Mouse (Mus musculus) testis, adult 2 months (tissue): ENCODE data around the gene Itpr1. TPM values are rescaled to one million over a fixed set of nuclear protein-coding genes. Genes with fewer than 3 reads are reported as not detected.

ENCODE experiments used
- H3K27ac ChIP-seq: fragments of 200-500 bp; 2 replicates; pipeline ENCODE4 v1.5.1; 2012; ENCODE audit warnings: low read depth, low read length; ENCODE audit not compliant: control insufficient read depth, insufficient read depth
- H3K27me3 ChIP-seq: fragments of 200-500 bp; 2 replicates; pipeline ENCODE4 v1.6.1; 2012; ENCODE audit warnings: mild to moderate bottlenecking, low read length, moderate library complexity; ENCODE audit not compliant: control insufficient read depth, insufficient read depth
- H3K36me3 ChIP-seq: fragments of 200-500 bp; 2 replicates; pipeline ENCODE4 v1.6.1; 2012; ENCODE audit warnings: mild to moderate bottlenecking, low read length; ENCODE audit not compliant: control insufficient read depth, insufficient read depth
- H3K4me1 ChIP-seq: fragments of 200-500 bp; 2 replicates; pipeline ENCODE4 v1.6.1; 2012; ENCODE audit warnings: low read length; ENCODE audit not compliant: control insufficient read depth, insufficient read depth
- H3K4me3 ChIP-seq: fragments of 200-500 bp; 2 replicates; pipeline ENCODE4 v1.5.1; 2012; ENCODE audit warnings: low read depth, mild to moderate bottlenecking, low read length, moderate library complexity, mixed read lengths; ENCODE audit not compliant: control insufficient read depth
- CTCF ChIP-seq: fragments of 200-500 bp; IDR thresholded peaks from 2 replicates; pipeline ENCODE4 v1.5.1; 2012; ENCODE audit warnings: low read depth, mild to moderate bottlenecking, inconsistent platforms, low read length, moderate library complexity; ENCODE audit not compliant: control insufficient read depth, insufficient read depth, insufficient replicate concordance
- POLR2A ChIP-seq: fragments of 200-500 bp; IDR thresholded peaks from 2 replicates; pipeline ENCODE4 v1.6.1; 2012; ENCODE audit warnings: low read depth, mild to moderate bottlenecking, inconsistent platforms, low read length, moderate library complexity; ENCODE audit not compliant: control insufficient read depth
- polyA plus RNA-seq: library from polyadenylated mRNA; depleted of rRNA; stranded (reverse); fragments of >200 nt; gene quantifications from 2 replicates; pipeline ENCODE4 v1.2.3, GENCODE M21; 2012

Gene Itpr1
- polyA plus RNA-seq, 1 experiment: 7.3 TPM

DNA sequence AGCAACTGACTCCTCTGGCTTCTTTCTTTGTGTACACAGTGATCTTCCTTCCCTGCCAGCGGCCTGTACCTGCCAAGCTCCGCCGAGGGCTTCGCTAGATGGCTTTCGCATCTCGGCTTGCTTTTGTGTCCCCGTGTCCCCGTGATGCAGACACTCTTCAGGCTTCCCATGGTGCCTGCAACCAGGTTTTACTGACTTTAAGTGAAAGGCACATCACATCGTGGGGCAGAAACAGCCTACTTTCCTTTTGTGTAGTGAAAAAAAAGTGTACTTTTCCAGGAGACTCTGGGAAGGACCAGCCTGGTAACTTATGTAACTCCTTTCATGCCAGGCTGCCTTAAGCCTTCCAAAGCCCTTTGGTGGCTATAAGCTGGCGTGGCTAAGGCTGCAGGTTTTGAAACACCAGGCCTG, 113.9 kb downstream of the Itpr1 start:
- no peak overlapping the region for H3K4me3 ChIP-seq
- H3K36me3 ChIP-seq: no peaks in the 10 kb centered on the region
- no peak overlapping the region for H3K27ac ChIP-seq
- no peaks in the 10 kb centered on the region for H3K27me3 ChIP-seq
- TF ChIP-seq CTCF: no peak
- TF ChIP-seq POLR2A: no peak
- H3K4me1 ChIP-seq: no peaks in the 10 kb centered on the region

DNA sequence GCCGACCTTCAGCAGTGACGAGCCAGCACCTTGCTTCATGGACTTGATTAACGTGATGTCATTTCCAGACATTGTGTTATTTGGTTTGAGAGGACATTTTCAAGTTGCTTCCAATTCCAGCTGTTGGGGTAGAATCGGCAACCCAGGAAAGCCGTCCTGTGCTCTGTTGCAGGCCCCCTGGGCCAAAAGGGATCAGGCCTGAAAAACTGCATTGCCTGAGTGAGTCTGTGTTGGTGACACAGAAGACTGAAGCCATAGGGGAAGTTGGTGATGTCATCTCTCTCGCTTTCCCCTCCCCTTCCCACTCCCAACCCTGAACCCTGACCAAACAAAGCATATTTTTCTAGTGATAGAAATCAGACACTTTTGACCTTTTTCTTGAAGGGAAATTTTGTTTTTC, 114.7 kb downstream of the Itpr1 start:
- Histone ChIP-seq H3K27ac (no peak overlapping the region), H3K36me3 (no peaks in the 10 kb centered on the region), H3K4me3 (no peak overlapping the region), H3K27me3 (no peaks in the 10 kb centered on the region), H3K4me1 (no peaks in the 10 kb centered on the region)
- TF ChIP-seq POLR2A: no peak
- no peak for TF ChIP-seq CTCF

DNA sequence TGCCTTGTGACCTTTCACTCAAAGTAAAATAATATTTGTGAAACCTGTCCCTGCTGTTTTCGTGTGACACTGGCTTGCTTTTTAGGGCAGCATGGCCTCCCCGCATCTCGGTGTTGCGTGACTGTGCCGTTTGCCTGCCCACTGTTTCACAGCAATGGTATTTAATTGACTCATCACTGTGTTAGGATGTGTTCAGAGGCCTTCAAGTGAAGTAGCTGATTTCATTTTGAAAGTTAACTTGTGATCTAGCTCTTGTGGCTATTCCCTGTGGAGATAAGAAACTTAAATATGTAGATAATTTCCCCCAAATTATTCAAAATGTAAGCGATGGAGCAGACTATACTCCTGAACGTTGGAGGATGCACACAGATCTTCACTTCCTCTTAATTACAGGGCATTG, 115.4 kb downstream of the Itpr1 start:
- TF ChIP-seq POLR2A: no peak
- TF ChIP-seq CTCF: no peak
- Histone ChIP-seq H3K27me3 (no peaks in the 10 kb centered on the region), H3K4me3 (no peak overlapping the region), H3K36me3 (no peaks in the 10 kb centered on the region), H3K4me1 (no peaks in the 10 kb centered on the region), H3K27ac (no peak overlapping the region)

DNA sequence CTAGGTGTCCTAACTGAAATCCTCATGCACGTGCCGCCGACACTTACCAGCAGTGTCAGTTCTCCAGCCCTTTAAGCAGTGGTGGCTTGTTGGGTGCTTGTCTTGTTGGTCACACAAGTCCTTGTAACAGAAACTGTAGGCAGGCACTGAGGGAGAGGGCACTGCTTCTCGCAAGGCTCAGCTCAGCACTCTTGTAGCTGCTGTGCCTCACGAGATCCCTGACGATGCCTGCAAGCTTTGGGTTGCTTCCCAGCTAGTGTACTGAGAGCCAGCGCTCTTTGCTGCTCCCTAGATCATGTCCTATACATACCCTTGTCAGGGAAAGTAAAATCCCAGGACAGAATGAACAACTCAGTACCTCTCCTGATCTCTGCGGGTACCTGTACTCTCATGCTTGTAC, 117.6 kb downstream of the Itpr1 start:
- no peak for TF ChIP-seq POLR2A
- TF ChIP-seq CTCF: no peak

DNA sequence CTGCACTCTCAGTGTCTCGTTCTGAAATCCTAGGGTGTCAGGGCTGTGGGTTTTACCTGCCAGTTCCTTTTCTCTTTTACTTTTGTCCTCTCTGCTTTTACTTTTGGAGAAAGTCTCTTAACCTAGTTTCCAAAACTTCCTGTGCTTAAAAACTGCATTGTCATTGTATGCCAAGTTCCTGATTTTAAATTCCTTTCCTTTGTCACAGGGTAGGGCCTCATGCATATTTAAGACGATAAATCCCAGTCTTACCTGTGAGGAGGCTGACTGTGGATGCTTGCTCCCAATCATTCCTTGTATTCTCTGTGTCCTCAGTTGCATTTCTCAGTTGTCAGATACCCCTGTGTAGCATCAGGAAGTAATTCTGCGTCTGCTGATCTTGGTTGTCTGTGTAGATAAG, 118.4 kb downstream of the Itpr1 start:
- Histone ChIP-seq H3K36me3 (no peaks in the 10 kb centered on the region), H3K4me1 (no peaks in the 10 kb centered on the region)
- TF ChIP-seq POLR2A (no peak), CTCF (no peak)

More for the DNA sequence above, 117.6 kb downstream of the Itpr1 start:
- Histone ChIP-seq H3K4me3 (no peak overlapping the region), H3K27ac (no peak overlapping the region), H3K36me3 (no peaks in the 10 kb centered on the region), H3K4me1 (no peaks in the 10 kb centered on the region), H3K27me3 (no peaks in the 10 kb centered on the region)

DNA sequence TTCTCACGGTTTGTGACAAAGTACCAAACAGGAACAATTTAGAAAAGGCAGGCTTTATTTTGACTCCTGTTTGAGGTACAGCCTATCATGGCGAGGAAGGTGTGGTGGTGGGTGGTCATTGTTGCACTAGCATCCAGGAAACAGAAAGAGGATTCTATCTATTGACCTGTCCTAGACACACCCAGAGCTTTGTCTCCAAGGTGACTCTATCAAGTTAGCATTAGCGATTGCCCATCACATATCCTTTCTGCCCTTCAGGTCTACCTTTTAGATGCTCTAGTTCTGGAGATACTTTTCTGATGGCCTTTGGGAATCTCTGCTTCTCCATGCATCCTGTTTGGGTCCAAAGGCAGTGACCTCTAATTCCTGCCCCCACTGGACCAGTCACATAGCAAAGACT, 121.2 kb downstream of the Itpr1 start:
- no peaks in the 10 kb centered on the region for H3K4me1 ChIP-seq
- no peak for TF ChIP-seq CTCF
- no peak for TF ChIP-seq POLR2A
- H3K36me3 ChIP-seq: no peaks in the 10 kb centered on the region
- no peak overlapping the region for H3K4me3 ChIP-seq
- no peak overlapping the region for H3K27ac ChIP-seq
- no peaks in the 10 kb centered on the region for H3K27me3 ChIP-seq

More for the DNA sequence above, 118.4 kb downstream of the Itpr1 start:
- Histone ChIP-seq H3K27ac (no peak overlapping the region), H3K27me3 (no peaks in the 10 kb centered on the region), H3K4me3 (no peak overlapping the region)

DNA sequence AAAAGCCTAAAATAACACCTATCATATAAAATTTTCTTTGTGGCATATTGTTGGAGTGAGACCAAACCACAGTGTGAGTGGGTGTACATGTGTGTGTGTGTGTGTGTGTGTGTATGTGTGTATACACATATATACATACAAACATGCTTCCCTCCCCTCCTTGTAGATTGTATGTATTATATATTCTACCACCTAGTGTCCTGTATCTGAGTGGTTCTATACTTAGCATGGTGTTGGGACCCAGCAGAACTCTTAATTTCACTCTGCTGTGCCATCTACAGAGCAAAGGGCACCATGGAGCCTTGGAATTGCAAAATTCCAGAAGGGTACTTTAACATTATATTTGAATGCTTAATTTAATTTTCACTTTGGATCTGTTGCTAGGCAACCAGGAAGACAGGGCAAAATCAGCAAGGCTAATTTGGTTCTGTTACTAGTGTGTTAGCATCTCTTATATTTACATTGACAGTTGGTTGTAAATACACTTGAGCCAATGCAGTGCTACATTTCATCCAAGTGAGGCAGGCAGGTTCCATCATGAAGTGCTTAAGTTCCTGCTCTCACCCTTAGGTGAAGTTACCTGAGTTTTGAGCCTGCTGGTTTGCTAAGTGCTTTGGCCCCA, 122.4 kb downstream of the Itpr1 start:
- H3K4me3 ChIP-seq: no peak overlapping the region
- no peak overlapping the region for H3K27ac ChIP-seq
- H3K4me1 ChIP-seq: no peaks in the 10 kb centered on the region
- TF ChIP-seq POLR2A (no peak), CTCF (no peak)
- no peaks in the 10 kb centered on the region for H3K36me3 ChIP-seq
- no peaks in the 10 kb centered on the region for H3K27me3 ChIP-seq

DNA sequence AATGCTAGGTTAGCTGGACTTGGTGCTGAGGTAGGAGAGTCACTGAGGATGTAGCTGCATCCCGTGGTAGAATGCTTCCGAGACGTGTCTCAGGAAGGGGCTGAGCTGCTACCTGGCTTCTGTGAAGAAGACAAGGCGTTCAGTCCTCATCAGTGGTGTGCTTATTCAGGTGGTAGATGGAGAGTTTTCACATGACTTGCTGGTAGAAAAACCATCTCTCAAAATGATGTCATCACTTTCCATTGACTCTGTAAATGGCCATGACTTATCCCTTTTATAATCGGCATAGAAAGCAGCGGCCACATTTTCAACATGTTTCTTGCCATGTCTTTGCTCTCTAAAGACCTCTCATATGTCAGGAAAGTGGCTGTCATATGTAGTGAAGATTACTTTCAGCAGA, 123.6 kb downstream of the Itpr1 start:
- Histone ChIP-seq H3K27ac (no peak overlapping the region), H3K4me1 (no peaks in the 10 kb centered on the region), H3K27me3 (no peaks in the 10 kb centered on the region), H3K36me3 (no peaks in the 10 kb centered on the region), H3K4me3 (no peak overlapping the region)
- TF ChIP-seq CTCF (no peak), POLR2A (no peak)
